Mouse (Mus musculus) MEL (cell line): ENCODE measurements around the gene Tsc22d4.

ENCODE experiments used
- CTCF ChIP-seq, 3 experiments: IDR thresholded peaks in 2 of 3; conservative IDR thresholded peaks in 1 of 3; 2 replicates each; pipeline ENCODE4 v1.5.1; 2011 to 2012; ENCODE audit warnings: low read length in 3 of 3, low read depth in 2 of 3, mild to moderate bottlenecking in 2 of 3, improper control_type of control experiment in 1 of 3, inconsistent platforms in 1 of 3, mixed read lengths in 1 of 3, moderate library complexity in 1 of 3; ENCODE audit not compliant: control insufficient read depth in 1 of 3, insufficient read depth in 1 of 3, poor library complexity in 1 of 3, severe bottlenecking in 1 of 3
- EP300 ChIP-seq, 2 experiments: IDR thresholded peaks; 2 replicates each; pipeline ENCODE4 v1.6.1; 2011; ENCODE audit warnings: improper control_type of control experiment in 2 of 2, low read length in 2 of 2, low read depth in 1 of 2, mild to moderate bottlenecking in 1 of 2
- MAFK ChIP-seq: IDR thresholded peaks from 2 replicates; pipeline ENCODE4 v1.6.1; 2011; ENCODE audit warnings: low read depth, mild to moderate bottlenecking, low read length, improper control_type of control experiment, borderline replicate concordance
- NELFE ChIP-seq: IDR thresholded peaks from 2 replicates; pipeline ENCODE4 v1.6.1; 2011; ENCODE audit warnings: low read depth, low read length, improper control_type of control experiment
- POLR2A ChIP-seq, 2 experiments: IDR thresholded peaks; 2 replicates each; pipeline ENCODE4 v1.6.1; 2011 to 2012; ENCODE audit warnings: low read length in 2 of 2, mild to moderate bottlenecking in 2 of 2, control low read depth in 1 of 2, improper control_type of control experiment in 1 of 2, low read depth in 1 of 2, moderate library complexity in 1 of 2; ENCODE audit not compliant: control insufficient read depth in 1 of 2, insufficient read depth in 1 of 2, poor library complexity in 1 of 2
- SIN3A ChIP-seq: IDR thresholded peaks from 2 replicates; pipeline ENCODE4 v1.6.1; 2012; ENCODE audit warnings: low read length, improper control_type of control experiment, inconsistent platforms
- USF1 ChIP-seq: IDR thresholded peaks from 2 replicates; pipeline ENCODE4 v1.6.1; 2014; ENCODE audit warnings: low read depth, mild to moderate bottlenecking, inconsistent platforms, low read length, improper control_type of control experiment, moderate library complexity
- ZKSCAN1 ChIP-seq: IDR thresholded peaks from 2 replicates; pipeline ENCODE4 v1.6.1; 2012; ENCODE audit warnings: low read depth, mild to moderate bottlenecking, inconsistent platforms, low read length, improper control_type of control experiment, moderate library complexity

DNA sequence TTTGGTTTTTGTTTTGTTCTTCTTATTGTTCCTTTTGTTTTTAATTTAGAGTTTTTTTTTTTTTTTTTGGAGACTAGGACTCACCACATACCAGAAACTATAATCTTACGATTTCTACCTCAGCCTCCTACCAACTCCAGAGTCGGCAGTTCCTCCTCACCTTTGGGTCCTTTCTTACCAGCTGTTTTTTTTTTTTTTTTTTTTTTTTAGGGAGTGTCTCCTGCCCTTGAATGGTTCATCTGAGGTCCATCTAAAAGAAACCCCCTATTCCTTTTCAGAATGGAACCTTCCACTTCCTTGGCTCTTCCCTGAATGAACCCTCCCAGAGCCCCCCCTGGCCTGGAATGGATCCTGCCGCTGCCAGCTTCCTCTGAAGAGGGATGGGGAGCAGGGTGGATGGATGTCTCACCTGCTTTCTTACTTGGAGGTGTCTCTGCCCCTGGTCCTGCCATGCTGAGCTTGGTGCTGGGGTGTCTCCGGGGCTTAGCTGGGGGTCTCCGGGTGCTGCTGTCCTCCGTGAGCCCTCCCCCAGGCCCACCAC is 8.1 kb upstream of the Tsc22d4 start:
- TF ChIP-seq MAFK, result no peak
- TF ChIP-seq NELFE, result no peak
- TF ChIP-seq EP300 (IDR thresholded peaks at IDR 0.05; ENCODE audit: low read depth in 1 of 2, low read length in 2 of 2), result no peak
- TF ChIP-seq POLR2A (IDR thresholded peaks at IDR 0.05; ENCODE audit: control insufficient read depth in 1 of 2, insufficient read depth in 1 of 2, low read depth in 1 of 2, low read length in 2 of 2, poor library complexity in 1 of 2), result no peak
- no peak for TF ChIP-seq CTCF (IDR thresholded peaks at IDR 0.05 in 2 of 3, conservative IDR thresholded peaks at IDR 0.05 in 1 of 3; ENCODE audit: control insufficient read depth in 1 of 3, insufficient read depth in 1 of 3, low read depth in 2 of 3, low read length in 3 of 3, poor library complexity in 1 of 3, severe bottlenecking in 1 of 3)
- no peak for TF ChIP-seq USF1
- no peak for TF ChIP-seq ZKSCAN1
- no peak for TF ChIP-seq SIN3A
